Mouse (Mus musculus) layer of hippocampus, adult 2 months (tissue): ENCODE data around the gene Kifap3. TPM values are rescaled to one million over a fixed set of nuclear protein-coding genes. Genes with fewer than 3 reads are reported as not detected.
"Not testable (repeated sequence)": the region's sequence is repeated elsewhere in the genome, so short reads cannot be mapped to it uniquely, and the experiment has no call there.

Experiments
- DNase-seq, 2 experiments: peaks; one replicate each; pipeline ENCODE4 v3.0.0; 2022; ENCODE audit warnings: low spot score in 2 of 2
- H3K27ac ChIP-seq: fragments of 200-600 bp; 2 replicates; pipeline ENCODE4 v1.8.1; 2022
- H3K4me3 ChIP-seq: fragments of 200-600 bp; 2 replicates; pipeline ENCODE4 v1.8.1; 2022; ENCODE audit warnings: mild to moderate bottlenecking
- CTCF ChIP-seq: fragments of 200-600 bp; conservative IDR thresholded peaks from 2 replicates; pipeline ENCODE4 v1.8.1; 2022; ENCODE audit warnings: antibody characterized with exemption, mild to moderate bottlenecking, moderate library complexity
- long read RNA-seq, 2 experiments: library from polyadenylated mRNA; stranded (forward); transcript quantifications; one replicate each; pipeline ENCODE4 v2.0.0; 2021; ENCODE audit warnings: borderline mapping rate in 2 of 2
- total RNA-seq, 2 experiments: library from RNA; stranded (reverse); gene quantifications; 2 replicates each; pipeline ENCODE4 v1.2.3; 2021

Kifap3 gene
- total RNA-seq, result 100 to 1,000 TPM; 168 to 180 TPM
- long read RNA-seq, experiment 1, full-length matches to known transcripts, result 121 of 211 reads
- long read RNA-seq, experiment 1, partial matches to known transcripts, result 11 of 211 reads
- long read RNA-seq, experiment 1, other reads (novel, unspliced or antisense), result 79 of 211 reads
- long read RNA-seq, experiment 2, full-length matches to known transcripts, result 161 of 257 reads
- long read RNA-seq, experiment 2, partial matches to known transcripts, result 88 of 257 reads
- long read RNA-seq, experiment 2, other reads (novel, unspliced or antisense), result 8 of 257 reads

DNA sequence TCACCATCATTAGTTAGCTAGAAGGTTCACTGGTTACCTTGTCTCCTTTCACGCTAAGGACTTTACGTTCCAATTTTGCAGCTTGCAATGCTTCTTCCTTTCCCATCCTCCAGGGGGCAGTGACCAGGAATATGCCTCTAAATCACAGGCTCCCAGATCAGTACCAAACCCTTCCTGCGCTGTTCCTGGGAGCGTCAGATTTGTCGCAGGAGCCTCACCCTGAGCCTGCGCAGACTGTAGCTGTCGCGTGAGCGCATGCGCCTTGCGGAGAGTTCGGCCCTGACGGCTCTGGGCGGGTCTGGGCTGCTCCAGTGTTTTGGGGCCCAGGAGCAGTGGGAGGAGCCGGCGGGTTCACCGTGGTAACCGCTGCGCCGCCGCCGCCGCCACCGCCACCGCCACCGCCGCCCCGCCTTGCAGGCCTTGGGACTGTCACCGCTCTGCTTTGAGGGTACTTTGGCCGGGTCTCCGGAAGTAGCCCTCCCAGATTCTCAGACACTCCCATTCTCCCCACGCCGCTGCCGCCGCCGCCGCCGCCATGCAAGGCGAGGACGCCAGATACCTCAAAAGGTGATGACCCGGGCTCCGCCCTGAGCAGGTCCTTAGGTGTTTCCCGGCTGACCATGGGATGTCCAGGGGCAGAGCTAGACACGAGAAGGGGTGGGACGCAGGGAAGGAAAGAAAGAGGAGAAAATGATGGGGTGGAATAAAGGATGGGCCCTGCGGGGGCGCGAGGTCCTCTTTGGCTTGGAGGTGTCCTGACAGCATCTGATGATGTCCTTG is at the start of gene Kifap3:
Gene Kifap3, plus strand, starts transcription at position 248 of the 780 bp plus-strand sequence.
- peak; percentile 92 for TF ChIP-seq CTCF
- Histone ChIP-seq H3K4me3 (peak within 1 kb of the TSS; percentile 91), H3K27ac (peak within 1 kb of the TSS; percentile 90)
- peak; percentile 98 to 99 for DNase-seq

GRCm38 (mm10) chr1:163731166-163731565 is 48.2 kb upstream of the Kifap3 start:
- H3K4me3 ChIP-seq, DNase-seq, H3K27ac ChIP-seq: not testable (repeated sequence)

DNA sequence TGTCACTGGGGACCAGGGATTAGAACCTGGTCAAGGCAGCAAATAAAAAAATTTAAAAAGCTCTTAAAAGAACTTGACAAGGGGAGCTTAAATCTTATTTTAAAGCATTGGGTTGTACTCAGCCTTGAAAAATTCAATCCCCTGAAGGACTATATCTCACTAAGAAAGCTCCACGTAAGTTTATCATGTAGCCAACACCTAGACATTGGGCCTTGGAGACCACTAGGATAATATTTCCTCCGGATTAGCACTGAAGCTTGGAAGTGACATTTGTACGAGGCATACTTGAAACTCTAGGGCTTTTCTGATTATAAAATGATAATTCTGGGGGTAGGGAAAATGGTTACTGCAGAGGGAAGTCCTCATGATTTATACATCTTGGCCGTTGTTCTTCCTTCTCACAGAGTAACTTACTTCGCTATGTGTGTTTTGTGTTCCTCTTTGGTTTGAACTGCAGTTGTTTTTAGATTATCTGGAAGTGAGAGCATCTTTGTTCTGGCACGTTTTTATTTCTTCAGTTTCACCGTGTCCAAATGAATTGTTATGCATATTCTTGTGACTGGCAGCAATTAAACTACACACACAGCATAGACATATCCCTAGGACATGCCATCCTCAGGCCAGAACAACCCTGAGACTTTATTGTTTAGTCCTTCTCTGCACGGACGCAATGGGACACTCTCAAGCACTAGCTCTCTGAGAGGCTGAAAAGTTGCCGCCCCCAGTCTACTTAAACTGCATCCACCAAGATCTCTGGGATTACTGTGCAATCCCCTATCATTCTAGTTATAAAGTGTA is 42.7 kb upstream of the Kifap3 start:
- Histone ChIP-seq H3K27ac (no peak overlapping the region), H3K4me3 (no peak overlapping the region)
- TF ChIP-seq CTCF, result no peak
- DNase-seq, result no peak

GRCm38 (mm10) chr1:163737239-163737533 is 42.2 kb upstream of the Kifap3 start:
- H3K27ac ChIP-seq, result no peak overlapping the region
- no peak for DNase-seq
- TF ChIP-seq CTCF, result no peak
- no peak overlapping the region for H3K4me3 ChIP-seq

DNA sequence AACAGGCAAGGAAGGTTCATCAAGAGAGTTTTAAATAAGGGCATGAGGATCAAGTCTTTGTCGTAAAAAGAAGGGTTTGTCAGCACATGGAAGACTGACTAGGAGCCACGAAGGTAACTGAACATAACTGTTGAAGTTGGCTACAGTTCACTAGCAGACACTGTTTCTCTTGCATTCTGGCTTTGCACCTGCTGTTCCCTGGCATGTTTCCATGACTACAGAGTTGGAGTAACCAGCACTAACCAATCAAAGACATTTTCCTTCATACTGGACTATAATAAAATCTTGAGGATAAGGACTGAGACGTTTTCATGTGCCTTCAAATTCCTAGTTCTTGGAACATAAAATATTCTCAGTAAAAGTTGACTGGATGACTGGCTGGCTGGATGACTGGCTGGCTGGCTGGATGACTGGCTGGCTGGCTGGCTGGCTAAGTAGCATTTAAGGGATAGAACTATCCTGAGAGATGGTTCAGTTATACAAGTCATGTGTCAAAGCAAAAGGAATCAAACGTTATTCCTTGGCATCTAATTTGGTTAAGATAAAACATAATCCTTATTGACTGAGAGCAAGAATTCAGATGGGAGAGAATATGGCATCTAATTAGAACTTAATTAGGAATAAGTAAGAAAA is 27.9 kb upstream of the Kifap3 start:
- TF ChIP-seq CTCF, result no peak
- H3K4me3 ChIP-seq, result no peak overlapping the region
- DNase-seq, result no peak
- H3K27ac ChIP-seq, result no peak overlapping the region

DNA sequence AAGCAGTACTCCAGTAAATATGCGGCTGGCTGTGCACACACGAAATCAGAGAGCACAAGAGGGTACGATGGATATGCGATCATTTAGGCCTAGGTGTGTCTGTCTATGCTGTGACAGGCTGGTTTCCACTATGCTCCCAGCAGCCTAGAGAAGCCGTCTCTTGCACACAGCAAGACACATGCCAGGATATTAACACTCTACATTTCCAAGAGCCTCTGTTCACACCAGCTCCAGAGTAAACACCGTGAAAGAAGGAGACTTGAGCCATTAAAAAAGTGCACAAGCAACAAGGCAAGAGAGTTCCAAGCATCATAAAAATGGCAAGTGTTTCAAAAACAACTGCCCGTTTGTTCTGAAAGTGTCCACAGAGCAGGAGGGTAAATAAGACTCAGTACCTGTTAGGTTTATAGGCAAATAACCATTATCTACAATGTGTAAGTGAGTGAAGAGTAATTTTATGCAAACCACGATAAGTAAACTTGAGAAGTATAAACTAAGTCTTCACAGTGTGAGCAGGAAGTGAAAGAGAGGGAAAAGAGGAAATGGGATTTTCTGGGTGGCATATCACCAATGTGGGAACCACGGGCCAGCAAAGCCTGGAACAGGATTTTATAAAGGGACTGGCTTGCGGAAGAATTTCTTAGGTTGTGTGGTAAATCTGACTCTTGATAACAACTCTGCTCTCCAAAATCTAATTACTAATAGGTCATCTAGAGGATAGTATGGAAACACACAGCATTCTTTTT is 21.7 kb upstream of the Kifap3 start:
- no peak for DNase-seq
- no peak overlapping the region for H3K4me3 ChIP-seq
- no peak overlapping the region for H3K27ac ChIP-seq
- no peak for TF ChIP-seq CTCF

DNA sequence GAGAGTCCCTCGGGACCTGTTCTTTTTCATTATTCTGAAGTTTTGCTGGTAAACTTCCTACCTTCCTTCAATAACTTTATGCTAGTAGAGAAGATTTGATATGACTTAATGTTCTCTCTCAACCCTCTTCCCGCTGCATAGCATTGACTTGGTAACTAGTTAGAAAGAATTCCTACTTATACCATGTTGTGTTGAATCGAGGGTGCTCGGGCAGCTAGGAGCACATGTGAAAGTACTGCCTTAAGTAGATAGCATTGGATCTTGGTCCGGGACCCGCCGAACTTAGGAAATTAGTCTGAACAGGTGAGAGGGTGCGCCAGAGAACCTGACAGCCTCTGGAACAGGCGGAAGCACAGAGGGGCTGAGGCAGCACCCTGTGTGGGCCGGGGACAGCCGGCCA is 4.2 kb downstream of the Kifap3 start:
- DNase-seq, H3K4me3 ChIP-seq, H3K27ac ChIP-seq: not testable (repeated sequence)

DNA sequence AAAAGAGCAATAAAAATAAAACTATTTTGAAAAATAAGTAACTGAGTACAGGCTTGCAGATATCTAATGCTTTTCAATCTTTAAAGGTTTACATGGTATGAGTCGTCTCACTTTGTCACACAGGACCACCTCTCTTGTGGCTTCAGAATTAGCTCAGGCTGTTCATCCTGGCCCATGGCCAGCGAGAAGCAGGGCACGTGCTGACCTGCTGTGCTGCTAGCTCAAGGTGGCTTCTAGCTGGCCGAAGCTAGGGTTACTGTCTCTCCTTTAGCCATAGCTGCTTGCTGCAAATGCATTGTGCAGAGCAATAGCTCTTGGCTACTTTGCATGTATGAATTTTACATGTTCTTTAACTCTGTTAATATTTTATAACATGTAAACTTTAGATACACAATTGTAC is 42.0 kb downstream of the Kifap3 start:
- TF ChIP-seq CTCF, result no peak
- H3K27ac ChIP-seq, result no peak overlapping the region

DNA sequence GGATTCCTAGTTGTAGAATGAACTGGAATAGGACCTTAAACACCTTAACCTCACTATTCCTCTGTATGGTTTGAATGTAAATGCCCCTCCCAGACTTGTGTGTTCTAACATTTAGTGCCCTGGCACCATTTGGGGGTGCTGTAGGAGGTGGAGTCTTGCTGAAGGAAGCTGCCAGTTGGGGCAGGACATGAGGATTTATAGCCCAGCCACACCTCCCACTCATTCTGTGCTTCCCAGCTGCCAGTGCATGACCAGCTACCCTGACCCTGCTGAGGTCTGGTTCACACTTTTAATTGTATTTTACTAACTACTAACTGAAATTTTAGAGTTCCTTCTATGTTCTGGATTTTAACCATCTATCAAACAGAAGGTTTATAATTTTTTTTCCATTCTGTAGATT is 50.1 kb downstream of the Kifap3 start:
- no peak for DNase-seq
- H3K4me3 ChIP-seq, result no peak overlapping the region
- TF ChIP-seq CTCF, result no peak
- no peak overlapping the region for H3K27ac ChIP-seq

More for the DNA sequence above, 42.0 kb downstream of the Kifap3 start:
- no peak overlapping the region for H3K4me3 ChIP-seq
- DNase-seq, result no peak

DNA sequence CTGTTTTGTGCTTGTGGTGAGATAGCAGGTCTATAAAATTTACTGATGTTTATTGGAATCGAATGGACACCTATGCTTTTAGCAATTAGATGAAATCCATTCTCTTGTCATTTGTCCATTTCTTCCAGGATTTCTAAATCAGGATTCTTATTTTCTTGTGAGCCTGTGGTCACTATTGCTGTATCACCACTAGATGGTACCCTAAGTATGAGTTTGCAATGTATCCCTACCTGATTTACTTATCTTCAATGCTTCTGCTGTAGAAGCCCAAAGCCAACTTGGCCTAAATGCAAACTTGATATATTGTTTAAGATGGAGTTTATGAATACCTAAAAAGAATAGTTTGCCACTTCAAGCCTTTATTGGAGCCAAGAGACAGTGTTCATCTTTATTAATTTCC is 54.7 kb downstream of the Kifap3 start:
- Histone ChIP-seq H3K27ac (no peak overlapping the region), H3K4me3 (no peak overlapping the region)
- TF ChIP-seq CTCF, result peak; percentile 87
- no peak for DNase-seq

GRCm38 (mm10) chr1:163835062-163835461 is 55.7 kb downstream of the Kifap3 start:
- no peak for TF ChIP-seq CTCF
- DNase-seq, result no peak
- Histone ChIP-seq H3K4me3 (no peak overlapping the region), H3K27ac (no peak overlapping the region)

DNA sequence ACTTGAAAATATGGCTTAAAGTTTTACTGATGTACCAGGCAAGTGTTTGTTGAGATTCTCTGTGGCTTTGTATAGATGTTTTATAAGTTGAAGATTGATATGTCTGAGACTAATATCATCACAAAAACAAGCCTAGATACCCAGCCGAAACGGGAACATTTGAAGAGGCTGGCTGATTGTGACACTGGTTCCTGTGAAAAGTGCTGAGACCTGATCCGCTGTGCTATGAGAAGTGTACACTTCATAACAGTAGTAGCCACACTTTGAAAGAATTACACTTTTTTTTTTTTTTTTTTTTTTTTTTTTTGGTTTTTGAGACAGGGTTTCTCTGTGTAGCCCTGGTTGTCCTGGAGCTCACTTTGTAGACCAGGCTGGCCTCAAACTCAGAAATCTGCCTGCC is 59.1 kb downstream of the Kifap3 start:
- not testable (repeated sequence) for H3K27ac ChIP-seq, DNase-seq, H3K4me3 ChIP-seq
